Mouse (Mus musculus): Measurements from ENCODE around the gene Inpp4a. TPM values are rescaled to one million over a fixed set of nuclear protein-coding genes. Genes with fewer than 3 reads are reported as not detected.

Inpp4a gene
- total RNA-seq, 1 experiment from 2014 or later, result 25.4 TPM

DNA sequence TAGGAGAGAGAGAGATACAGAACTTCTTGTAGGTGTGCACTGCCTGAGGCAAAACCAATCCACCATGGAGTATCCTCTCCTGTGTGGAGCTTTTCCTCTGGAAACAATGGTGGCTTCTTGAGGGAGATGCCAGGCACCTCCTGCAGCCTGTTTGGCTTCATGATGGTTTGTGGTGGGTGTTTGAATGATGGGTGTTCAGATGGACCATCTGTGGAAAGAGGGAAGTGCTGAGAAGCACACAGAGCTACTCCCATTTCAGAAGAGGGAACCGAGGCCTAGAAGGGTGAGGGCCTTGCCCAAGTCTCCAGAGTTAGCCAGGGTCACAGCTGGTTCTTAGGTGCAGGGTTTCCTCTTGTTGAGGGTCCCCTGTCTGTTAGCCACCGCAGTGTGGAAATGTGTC, 23.0 kb downstream of the Inpp4a start:
- no peak for DNase-seq

GRCm38 (mm10) chr1:37323208-37323607, 23.5 kb downstream of the Inpp4a start:
- DNase-seq, result no peak

- no peak for DNase-seq
Observed at GRCm38 (mm10) chr1:37324569-37324968, 24.9 kb downstream of the Inpp4a start.

- DNase-seq, result no peak
Observed at GRCm38 (mm10) chr1:37327311-37327710, 27.6 kb downstream of the Inpp4a start.

DNA sequence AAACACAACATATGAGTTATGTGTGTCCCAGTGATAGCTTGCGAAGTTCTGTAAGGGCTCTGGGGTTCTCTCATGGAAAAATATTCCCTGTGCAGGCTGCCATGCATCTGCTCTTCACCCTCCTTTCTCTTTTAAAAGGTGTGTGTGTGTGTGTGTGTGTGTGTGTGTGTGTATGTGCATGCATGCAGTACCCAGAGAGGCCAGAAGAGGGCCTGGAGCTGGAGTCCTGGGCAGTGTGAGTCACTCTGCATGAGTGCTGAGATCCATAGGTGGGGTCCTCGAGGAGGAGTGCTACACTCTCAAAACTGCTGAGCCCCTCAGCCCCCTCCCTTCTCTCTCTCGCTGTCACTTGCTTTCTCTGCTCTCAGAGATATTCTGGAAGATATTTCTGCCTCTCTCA, 29.5 kb downstream of the Inpp4a start:
- DNase-seq, result no peak

GRCm38 (mm10) chr1:37329831-37330230, 30.2 kb downstream of the Inpp4a start:
- no peak for DNase-seq

- DNase-seq, result no peak
Observed at GRCm38 (mm10) chr1:37332756-37333155, 33.1 kb downstream of the Inpp4a start.

DNA sequence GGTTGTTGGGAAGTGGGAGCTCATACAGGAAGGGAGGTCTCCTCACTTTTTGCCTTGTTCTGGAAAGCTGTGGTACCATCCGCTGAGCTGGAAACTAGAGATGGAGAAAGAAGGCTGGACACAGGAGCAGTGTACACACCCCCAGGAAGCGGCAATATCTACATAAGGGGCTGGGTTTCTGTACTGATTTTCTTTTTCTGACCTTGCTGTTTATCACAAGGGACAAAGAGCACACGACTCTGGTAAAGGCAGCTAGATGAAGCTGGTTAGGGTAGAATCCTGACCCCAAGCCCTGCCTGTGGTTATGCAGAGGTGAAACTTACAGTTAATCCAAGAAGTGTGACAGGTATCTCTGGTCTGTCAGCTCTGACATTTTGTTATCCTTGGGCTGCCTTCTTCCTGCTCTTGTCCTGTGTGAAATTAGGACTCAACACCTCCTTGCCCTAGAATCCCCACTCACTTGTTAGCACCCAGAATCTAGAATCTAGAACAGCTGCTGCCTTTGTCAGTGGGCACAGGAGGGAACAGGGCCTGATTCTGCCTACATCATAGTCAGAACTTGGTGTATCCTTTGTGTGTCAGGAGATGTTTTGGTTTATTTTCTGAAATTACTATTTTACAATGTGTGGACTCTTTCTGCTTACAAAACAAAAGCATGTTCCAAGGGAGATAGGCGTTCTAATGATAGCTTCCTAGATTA, 34.2 kb downstream of the Inpp4a start:
- DNase-seq, result no peak

DNA sequence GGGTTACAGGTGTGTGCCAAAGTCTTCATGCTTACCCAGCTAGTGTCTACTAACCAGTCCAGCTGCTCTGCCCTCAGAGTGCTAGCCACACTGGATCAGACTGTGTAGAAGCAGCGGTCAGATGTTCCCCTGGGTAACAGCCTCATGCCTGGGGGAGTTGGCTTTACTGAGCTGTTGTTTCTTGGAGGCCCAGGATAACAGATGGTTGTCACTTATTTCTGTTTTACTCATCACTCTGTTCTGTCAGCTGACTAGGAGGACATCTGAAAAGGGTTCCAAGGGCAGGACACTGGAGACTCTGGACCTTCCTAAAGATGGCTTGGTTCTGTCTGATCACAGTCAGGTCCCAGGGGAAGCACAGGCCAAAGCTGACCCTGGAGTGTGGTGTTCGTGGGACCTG, 36.4 kb downstream of the Inpp4a start:
- no peak for DNase-seq

GRCm38 (mm10) chr1:37336794-37337193, 37.1 kb downstream of the Inpp4a start:
- DNase-seq, result no peak

DNA sequence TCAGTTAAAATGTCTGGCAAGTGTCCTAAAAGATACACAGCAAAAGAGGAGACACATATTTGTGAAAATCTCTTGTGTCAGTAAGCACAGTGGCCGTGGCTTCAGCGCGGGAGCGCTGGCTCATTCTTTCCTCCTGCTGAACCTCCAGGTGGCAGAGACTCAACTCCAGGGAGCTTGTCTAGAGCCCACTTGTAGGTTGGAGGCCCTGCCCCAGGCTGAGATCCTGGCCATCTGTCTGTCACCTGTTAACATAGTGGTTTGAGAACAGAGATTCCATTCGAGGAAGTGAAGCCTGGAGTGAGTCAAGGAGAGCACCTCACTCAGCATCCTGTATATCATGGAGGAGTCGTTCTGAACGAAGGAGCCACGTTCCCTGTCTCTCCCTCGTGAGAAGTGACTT, 37.6 kb downstream of the Inpp4a start:
- DNase-seq, result no peak

DNA sequence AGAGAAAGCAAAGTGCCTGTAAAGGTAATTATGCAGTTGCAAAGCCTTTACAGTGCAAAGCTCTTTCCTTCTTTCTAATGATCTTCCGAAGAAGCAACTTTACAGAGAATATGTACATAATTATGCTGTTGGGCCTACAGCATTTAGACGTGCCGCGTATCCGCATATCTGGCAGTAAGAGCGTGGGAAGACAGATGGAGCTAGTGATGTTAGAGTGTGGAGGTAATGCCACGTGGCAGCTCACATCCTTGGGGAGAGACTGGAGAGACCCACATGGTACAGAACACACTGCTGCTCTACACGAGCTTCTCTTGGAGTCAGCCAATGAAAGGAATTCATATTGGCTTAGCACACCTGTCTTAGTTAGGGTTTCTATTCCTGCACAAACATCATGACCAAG, 39.5 kb downstream of the Inpp4a start:
- no peak for DNase-seq

DNA sequence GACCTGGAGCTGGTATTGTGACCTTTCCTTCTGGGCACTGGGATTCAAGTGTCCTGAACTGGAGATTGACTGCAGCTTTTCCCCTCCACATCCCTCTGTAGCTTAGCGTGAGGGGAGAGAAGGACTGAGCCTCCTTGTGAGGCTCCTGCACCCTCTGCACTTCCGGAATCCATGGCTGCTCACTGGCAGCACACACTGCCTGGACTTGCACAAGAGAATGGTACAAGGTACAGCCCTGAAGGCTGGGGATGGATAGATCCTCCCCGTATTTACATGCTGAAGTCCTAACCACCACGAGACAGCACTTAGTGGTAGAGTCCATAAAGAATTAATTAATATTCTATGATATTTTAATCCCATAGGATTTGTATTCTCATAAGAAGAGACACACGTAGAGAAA, 41.7 kb downstream of the Inpp4a start:
- DNase-seq, result no peak

- DNase-seq, result no peak
Observed at GRCm38 (mm10) chr1:37341914-37342313, 42.2 kb downstream of the Inpp4a start.

DNA sequence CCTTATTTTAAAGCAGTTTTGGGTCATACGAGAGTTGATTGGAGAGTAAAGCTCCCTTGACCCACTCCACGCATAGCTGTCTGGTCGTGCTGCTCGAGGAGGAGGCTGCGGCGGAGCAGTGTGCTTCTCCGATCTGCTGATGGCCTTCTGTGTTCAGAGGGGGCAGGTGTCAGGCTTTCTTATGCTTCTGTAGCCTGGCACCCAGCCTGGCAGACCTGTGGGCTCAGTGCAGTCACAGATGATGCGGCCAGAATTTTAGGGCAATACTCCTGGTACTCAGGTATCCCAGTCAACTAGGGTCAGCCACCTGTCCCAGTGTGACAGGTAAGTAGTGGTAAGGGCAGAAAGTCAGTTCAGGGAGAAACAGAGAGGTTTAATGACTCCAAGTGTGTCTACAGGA, 42.9 kb downstream of the Inpp4a start:
- DNase-seq, result no peak

DNA sequence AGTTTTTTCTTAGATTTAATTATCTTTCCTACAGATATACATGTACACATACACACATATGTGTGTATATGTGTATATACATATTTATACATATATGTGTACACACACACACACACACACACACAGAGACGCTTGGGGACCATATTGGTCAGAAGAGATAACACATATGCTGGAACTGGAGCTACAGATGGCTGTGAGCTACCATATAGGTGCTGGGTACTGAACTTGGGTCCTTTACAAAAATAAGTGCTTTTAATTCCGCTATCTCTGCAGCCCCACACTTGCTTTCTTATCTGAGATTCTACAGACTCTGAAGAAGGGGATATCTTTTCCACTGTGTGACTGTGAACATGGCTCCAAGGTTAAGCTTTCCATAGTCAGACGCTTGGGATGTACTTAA, 43.6 kb downstream of the Inpp4a start:
- no peak for DNase-seq

DNA sequence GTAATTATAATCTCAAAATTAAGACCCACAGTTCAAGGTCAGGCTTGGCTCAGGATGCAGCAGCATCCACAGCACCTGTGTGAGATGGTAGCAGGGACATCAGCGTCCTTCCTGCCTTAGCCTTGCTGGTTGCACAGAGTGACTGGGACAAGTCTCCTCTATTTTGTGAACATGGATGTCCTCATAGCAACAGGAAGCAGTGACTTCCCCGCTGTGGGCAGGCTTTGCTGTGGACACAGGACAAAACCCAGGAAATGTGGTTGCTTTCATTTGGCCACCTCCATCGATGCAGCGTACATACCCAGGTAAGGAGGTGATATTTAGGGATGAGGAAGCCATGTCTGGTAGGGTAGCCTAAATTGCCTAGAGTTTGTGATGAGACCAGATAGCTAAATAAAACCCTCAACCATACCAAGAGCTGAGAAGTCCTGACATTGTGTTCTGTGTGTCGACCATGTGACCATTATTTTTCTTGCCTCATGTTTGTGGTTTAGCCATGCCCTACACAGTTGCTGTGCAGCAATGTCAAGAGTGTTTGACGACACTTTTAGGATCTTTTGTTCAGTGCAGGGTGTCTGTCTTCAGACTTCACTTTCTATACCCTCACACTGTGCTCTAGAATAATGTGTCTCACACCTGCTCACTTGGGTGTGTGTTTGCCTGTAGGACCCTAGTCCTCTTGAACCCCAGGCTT, 44.7 kb downstream of the Inpp4a start:
- no peak for DNase-seq

DNA sequence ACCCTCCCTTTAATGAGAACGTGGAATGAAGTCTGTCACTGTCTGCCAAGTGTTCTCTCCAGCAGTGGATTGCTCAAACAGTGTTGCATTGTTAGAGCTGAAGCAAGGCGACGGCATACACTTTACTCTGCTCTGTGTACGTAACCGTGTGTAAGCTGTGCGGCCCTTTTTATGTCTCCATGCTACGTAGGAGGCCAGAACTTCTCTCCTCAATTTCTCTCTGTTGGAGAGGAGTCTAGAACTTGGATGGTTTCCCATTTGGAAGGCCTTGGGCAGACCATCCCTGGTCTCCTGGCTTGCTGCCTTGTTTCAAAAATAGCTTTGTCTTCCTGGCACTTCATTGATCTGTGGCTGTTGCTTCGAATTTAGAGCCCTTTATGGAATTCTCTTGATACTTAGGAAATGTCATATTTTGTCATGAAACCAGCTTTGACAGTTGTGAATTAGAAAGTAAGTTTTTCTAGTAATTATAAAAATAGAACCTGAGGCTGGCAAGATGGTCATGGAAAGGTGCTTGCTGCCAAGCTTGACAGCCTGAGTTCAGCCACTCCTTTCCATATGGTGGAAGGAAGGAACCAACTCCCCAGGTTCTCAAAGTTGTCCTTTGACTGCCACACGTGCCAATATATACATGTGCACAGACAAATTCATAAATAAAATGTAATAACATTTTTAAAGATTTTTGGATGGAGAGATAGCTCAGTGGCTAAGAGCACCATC, 47.9 kb downstream of the Inpp4a start:
- DNase-seq, result no peak

DNA sequence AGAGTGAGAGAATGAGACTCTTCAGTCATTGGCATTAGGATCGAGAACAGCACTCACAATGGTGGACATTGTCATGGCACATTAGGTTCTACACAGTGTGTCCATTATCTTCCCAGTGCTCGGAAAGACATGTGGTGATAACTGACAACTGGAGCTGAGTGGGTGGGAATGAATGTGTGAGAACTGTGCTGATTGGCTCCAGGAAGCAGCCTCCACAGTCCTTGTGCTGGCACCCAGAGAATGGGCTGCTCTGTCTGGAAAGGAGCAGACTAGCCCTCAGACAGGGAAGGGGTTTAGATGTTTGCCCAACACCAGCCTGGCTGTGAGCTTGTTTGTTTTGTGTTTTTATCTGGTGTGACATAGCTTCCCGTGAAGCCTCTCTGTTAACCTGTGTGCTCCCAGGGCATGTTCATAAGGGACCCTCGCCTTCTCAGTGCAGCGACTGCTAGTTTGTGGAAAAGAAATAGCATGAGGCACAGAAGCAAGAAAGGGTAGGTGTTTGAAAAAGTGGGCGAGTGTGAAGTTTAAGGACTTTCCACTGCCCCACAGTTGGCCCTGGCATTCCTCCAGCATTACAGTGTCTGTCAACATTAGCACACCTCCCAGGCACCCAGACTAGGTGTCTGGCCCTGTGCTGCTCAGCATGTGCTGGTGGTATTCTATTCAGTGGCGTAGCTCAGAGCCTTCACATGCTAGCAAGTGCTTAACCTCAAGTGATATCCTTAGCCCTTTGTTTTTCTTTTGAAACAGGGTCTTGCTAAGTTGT, 51.4 kb downstream of the Inpp4a start:
- DNase-seq, result no peak

- DNase-seq, result no peak
Observed at GRCm38 (mm10) chr1:37351961-37352360, 52.3 kb downstream of the Inpp4a start.

- no peak for DNase-seq
Observed at GRCm38 (mm10) chr1:37353456-37353855, 53.8 kb downstream of the Inpp4a start.

- DNase-seq, result no peak
Observed at GRCm38 (mm10) chr1:37355492-37355891, 55.8 kb downstream of the Inpp4a start.

- no peak for DNase-seq
Observed at GRCm38 (mm10) chr1:37356305-37356704, 56.6 kb downstream of the Inpp4a start.

All from adrenal gland, postnatal 25 days (tissue).